Mouse (Mus musculus): ENCODE results near the gene Gm20683. TPM values are rescaled to one million over a fixed set of nuclear protein-coding genes. Genes with fewer than 3 reads are reported as not detected.

Gm20683 gene
- polyA plus RNA-seq (2012; rRNA removed) = 29.1 and 36.2 TPM in 2 replicates

GRCm38 (mm10) chr17:25841117-25841880 lies at the start of gene Gm20683:
TSS of gene Gm20683 (minus strand) at chr17:25841763.
- TF ChIP-seq POLR2A (IDR thresholded peaks at IDR 0.05; ENCODE audit: borderline replicate concordance, extremely low read depth, low read depth, low read length) (no peak), CTCF (IDR thresholded peaks at IDR 0.05; ENCODE audit: insufficient read depth, low read length) (no peak)
- Histone ChIP-seq H3K4me1 (ENCODE audit: control insufficient read depth, insufficient read depth, low read length) (peaks cover 18% of the 10 kb centered on the region), H3K4me3 (replicated peaks; ENCODE audit: extremely low read depth, low read depth, low read length) (no peak within 1 kb of the TSS)
- no peak for DNase-seq
- WGBS = 93% methylated on average over 22 of the region's 22 CpGs

GRCm38 (mm10) chr17:25888837-25889236 lies 47.3 kb upstream of the Gm20683 start:
- no peak for TF ChIP-seq POLR2A (IDR thresholded peaks at IDR 0.05; ENCODE audit: borderline replicate concordance, extremely low read depth, low read depth, low read length)
- TF ChIP-seq CTCF (IDR thresholded peaks at IDR 0.05; ENCODE audit: insufficient read depth, low read length) = no peak
- H3K4me1 ChIP-seq (ENCODE audit: control insufficient read depth, insufficient read depth, low read length) = peaks cover 4% of the 10 kb centered on the region; the same call in 1 of the 2 replicates
- H3K4me3 ChIP-seq (replicated peaks; ENCODE audit: extremely low read depth, low read depth, low read length) = no peak overlapping the region
- WGBS = 77% methylated on average over 3 of the region's 3 CpGs
- no peak for DNase-seq

GRCm38 (mm10) chr17:25887467-25887866 lies 45.9 kb upstream of the Gm20683 start:
- 50% methylated on average over 10 of the region's 10 CpGs for WGBS
- TF ChIP-seq POLR2A (IDR thresholded peaks at IDR 0.05; ENCODE audit: borderline replicate concordance, extremely low read depth, low read depth, low read length) (no peak), CTCF (IDR thresholded peaks at IDR 0.05; ENCODE audit: insufficient read depth, low read length) (no peak)
- DNase-seq = no peak
- Histone ChIP-seq H3K4me1 (ENCODE audit: control insufficient read depth, insufficient read depth, low read length) (peaks cover 4% of the 10 kb centered on the region; the same call in 1 of the 2 replicates), H3K4me3 (replicated peaks; ENCODE audit: extremely low read depth, low read depth, low read length) (no peak overlapping the region)

GRCm38 (mm10) chr17:25886806-25887205 lies 45.2 kb upstream of the Gm20683 start:
- TF ChIP-seq POLR2A (IDR thresholded peaks at IDR 0.05; ENCODE audit: borderline replicate concordance, extremely low read depth, low read depth, low read length) (no peak), CTCF (IDR thresholded peaks at IDR 0.05; ENCODE audit: insufficient read depth, low read length) (no peak)
- Histone ChIP-seq H3K4me3 (replicated peaks; ENCODE audit: extremely low read depth, low read depth, low read length) (no peak overlapping the region), H3K4me1 (ENCODE audit: control insufficient read depth, insufficient read depth, low read length) (peaks cover 4% of the 10 kb centered on the region; the same call in 1 of the 2 replicates)
- no peak for DNase-seq

GRCm38 (mm10) chr17:25885636-25886035 lies 44.1 kb upstream of the Gm20683 start:
- Histone ChIP-seq H3K4me3 (replicated peaks; ENCODE audit: extremely low read depth, low read depth, low read length) (no peak overlapping the region), H3K4me1 (ENCODE audit: control insufficient read depth, insufficient read depth, low read length) (peaks cover 4% of the 10 kb centered on the region; the same call in 1 of the 2 replicates)
- DNase-seq = no peak
- TF ChIP-seq POLR2A (IDR thresholded peaks at IDR 0.05; ENCODE audit: borderline replicate concordance, extremely low read depth, low read depth, low read length) (no peak), CTCF (IDR thresholded peaks at IDR 0.05; ENCODE audit: insufficient read depth, low read length) (peak; percentile 32; the same call in 1 of the 2 replicates)
- 66% methylated on average over 4 of the region's 4 CpGs for whole genome bisulfite sequencing

- Histone ChIP-seq H3K4me3 (replicated peaks; ENCODE audit: extremely low read depth, low read depth, low read length) (no peak overlapping the region), H3K4me1 (ENCODE audit: control insufficient read depth, insufficient read depth, low read length) (peaks cover 4% of the 10 kb centered on the region; the same call in 1 of the 2 replicates)
- TF ChIP-seq CTCF (IDR thresholded peaks at IDR 0.05; ENCODE audit: insufficient read depth, low read length) (no peak), POLR2A (IDR thresholded peaks at IDR 0.05; ENCODE audit: borderline replicate concordance, extremely low read depth, low read depth, low read length) (no peak)
- 90% methylated on average over 3 of the region's 3 CpGs for WGBS
- DNase-seq = no peak
Measured at GRCm38 (mm10) chr17:25883824-25884223, 42.3 kb upstream of the Gm20683 start.

- Histone ChIP-seq H3K4me3 (replicated peaks; ENCODE audit: extremely low read depth, low read depth, low read length) (no peak overlapping the region), H3K4me1 (ENCODE audit: control insufficient read depth, insufficient read depth, low read length) (peaks cover 4% of the 10 kb centered on the region; the same call in 1 of the 2 replicates)
- no peak for TF ChIP-seq CTCF (IDR thresholded peaks at IDR 0.05; ENCODE audit: insufficient read depth, low read length)
- TF ChIP-seq POLR2A (IDR thresholded peaks at IDR 0.05; ENCODE audit: borderline replicate concordance, extremely low read depth, low read depth, low read length) = no peak
- DNase-seq = no peak
- WGBS = 89% methylated on average over 8 of the region's 8 CpGs
Measured at GRCm38 (mm10) chr17:25883268-25883667, 41.7 kb upstream of the Gm20683 start.

GRCm38 (mm10) chr17:25882306-25882705 lies 40.7 kb upstream of the Gm20683 start:
- WGBS = 58% methylated on average over 5 of the region's 5 CpGs
- Histone ChIP-seq H3K4me3 (replicated peaks; ENCODE audit: extremely low read depth, low read depth, low read length) (no peak overlapping the region), H3K4me1 (ENCODE audit: control insufficient read depth, insufficient read depth, low read length) (0 out of 2 replicates have a peak, but pooled peaks cover 1% of the 10 kb centered on the region)
- DNase-seq = no peak
- TF ChIP-seq CTCF (IDR thresholded peaks at IDR 0.05; ENCODE audit: insufficient read depth, low read length) (no peak), POLR2A (IDR thresholded peaks at IDR 0.05; ENCODE audit: borderline replicate concordance, extremely low read depth, low read depth, low read length) (0 out of 2 replicates have a peak, but pooled peaks have one; percentile 2)

- Histone ChIP-seq H3K4me1 (ENCODE audit: control insufficient read depth, insufficient read depth, low read length) (no peaks in the 10 kb centered on the region), H3K4me3 (replicated peaks; ENCODE audit: extremely low read depth, low read depth, low read length) (no peak overlapping the region)
- TF ChIP-seq CTCF (IDR thresholded peaks at IDR 0.05; ENCODE audit: insufficient read depth, low read length) = no peak
- TF ChIP-seq POLR2A (IDR thresholded peaks at IDR 0.05; ENCODE audit: borderline replicate concordance, extremely low read depth, low read depth, low read length) = no peak
- 67% methylated on average over 4 of the region's 4 CpGs for WGBS
- DNase-seq = no peak
Measured at GRCm38 (mm10) chr17:25881691-25882090, 40.1 kb upstream of the Gm20683 start.
